Mouse (Mus musculus): ENCODE results near the gene C2cd3. TPM values are rescaled to one million over a fixed set of nuclear protein-coding genes. Genes with fewer than 3 reads are reported as not detected.
"Not testable (repeated sequence)": the region's sequence is repeated elsewhere in the genome, so short reads cannot be mapped to it uniquely, and the experiment has no call there.

Gene C2cd3
- polyA plus RNA-seq, 1 experiment from 2014 or later: 34.2 TPM

- H3K36me3 ChIP-seq (ENCODE audit: control insufficient read depth, insufficient read depth, low read length): no peaks in the 10 kb centered on the region
- 65% methylated on average over 15 of the region's 15 CpGs for WGBS
- ATAC-seq (ENCODE audit: insufficient number of reproducible peaks, insufficient read depth, low FRiP score, low read depth): peak; percentile 70; the same call in 1 of the 2 replicates
- H3K4me3 ChIP-seq (ENCODE audit: low read depth, low read length): no peak overlapping the region
- no peaks in the 10 kb centered on the region for H3K9me3 ChIP-seq (ENCODE audit: control insufficient read depth, low read depth, low read length)
- no peak overlapping the region for H3K27ac ChIP-seq (ENCODE audit: low read length)
- no peaks in the 10 kb centered on the region for H3K27me3 ChIP-seq (ENCODE audit: control insufficient read depth, insufficient read depth, low read length)
- H3K4me2 ChIP-seq (replicated peaks; ENCODE audit: low read depth, low read length): no peak overlapping the region
- H3K9ac ChIP-seq (replicated peaks; ENCODE audit: low read depth, low read length): no peak overlapping the region
- no peaks in the 10 kb centered on the region for H3K4me1 ChIP-seq (ENCODE audit: control insufficient read depth, insufficient read depth, low read length)
Measured at GRCm38 (mm10) chr7:100479823-100480164, 107.8 kb downstream of the C2cd3 start.

DNA sequence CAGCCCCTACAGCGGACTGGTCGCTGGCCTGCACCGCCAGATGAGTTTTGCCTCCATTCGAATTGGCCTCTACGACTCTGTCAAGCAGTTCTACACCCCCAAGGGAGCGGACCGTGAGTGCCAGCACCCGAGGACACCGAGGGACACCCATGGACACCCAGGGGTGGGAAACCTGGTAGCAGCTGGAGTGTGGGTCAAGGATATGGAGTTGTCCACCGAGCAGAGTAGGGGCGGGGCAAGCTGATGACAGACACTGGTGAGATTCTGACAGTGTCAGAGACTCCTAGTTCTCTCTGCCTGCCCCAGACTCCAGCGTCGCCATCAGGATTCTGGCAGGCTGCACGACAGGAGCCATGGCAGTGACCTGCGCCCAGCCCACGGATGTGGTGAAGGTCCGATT, 108.1 kb downstream of the C2cd3 start:
- no peak for ATAC-seq (ENCODE audit: insufficient number of reproducible peaks, insufficient read depth, low FRiP score, low read depth)
- Histone ChIP-seq H3K4me3 (ENCODE audit: low read depth, low read length) (no peak overlapping the region), H3K9ac (replicated peaks; ENCODE audit: low read depth, low read length) (no peak overlapping the region), H3K9me3 (ENCODE audit: control insufficient read depth, low read depth, low read length) (no peaks in the 10 kb centered on the region), H3K4me2 (replicated peaks; ENCODE audit: low read depth, low read length) (no peak overlapping the region), H3K36me3 (ENCODE audit: control insufficient read depth, insufficient read depth, low read length) (no peaks in the 10 kb centered on the region), H3K27me3 (ENCODE audit: control insufficient read depth, insufficient read depth, low read length) (no peaks in the 10 kb centered on the region), H3K4me1 (ENCODE audit: control insufficient read depth, insufficient read depth, low read length) (no peaks in the 10 kb centered on the region), H3K27ac (ENCODE audit: low read length) (no peak overlapping the region)
- 81% methylated on average over 17 of the region's 17 CpGs for WGBS

DNA sequence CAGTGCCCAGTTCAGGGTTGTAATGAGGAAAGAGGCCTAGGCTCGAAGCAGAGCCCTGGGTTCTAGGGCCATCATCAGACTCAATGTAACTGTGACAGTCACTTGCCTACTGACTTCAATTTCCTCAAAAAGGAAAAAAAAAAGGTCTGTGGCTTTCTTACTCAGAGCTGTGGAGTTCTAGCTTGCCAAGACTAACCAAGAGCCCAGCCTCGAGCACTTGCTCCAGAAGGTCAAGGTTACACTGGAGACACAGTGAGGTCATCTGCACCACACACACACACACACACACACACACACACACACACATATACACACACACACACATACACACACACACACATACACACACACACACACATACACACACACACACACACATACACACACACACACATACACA, 110.0 kb downstream of the C2cd3 start:
- H3K9ac ChIP-seq (replicated peaks; ENCODE audit: low read depth, low read length); ATAC-seq (ENCODE audit: insufficient number of reproducible peaks, insufficient read depth, low FRiP score, low read depth); H3K27me3 ChIP-seq (ENCODE audit: control insufficient read depth, insufficient read depth, low read length); H3K27ac ChIP-seq (ENCODE audit: low read length); H3K4me3 ChIP-seq (ENCODE audit: low read depth, low read length); H3K4me2 ChIP-seq (replicated peaks; ENCODE audit: low read depth, low read length); H3K9me3 ChIP-seq (ENCODE audit: control insufficient read depth, low read depth, low read length); H3K4me1 ChIP-seq (ENCODE audit: control insufficient read depth, insufficient read depth, low read length); H3K36me3 ChIP-seq (ENCODE audit: control insufficient read depth, insufficient read depth, low read length): not testable (repeated sequence)
- WGBS: 93% methylated on average over 2 of the region's 2 CpGs

- WGBS: 85% methylated on average over 5 of the region's 5 CpGs
- Histone ChIP-seq H3K4me3 (ENCODE audit: low read depth, low read length) (no peak overlapping the region), H3K4me2 (replicated peaks; ENCODE audit: low read depth, low read length) (no peak overlapping the region), H3K27me3 (ENCODE audit: control insufficient read depth, insufficient read depth, low read length) (no peaks in the 10 kb centered on the region), H3K9me3 (ENCODE audit: control insufficient read depth, low read depth, low read length) (no peaks in the 10 kb centered on the region), H3K9ac (replicated peaks; ENCODE audit: low read depth, low read length) (no peak overlapping the region), H3K36me3 (ENCODE audit: control insufficient read depth, insufficient read depth, low read length) (no peaks in the 10 kb centered on the region), H3K27ac (ENCODE audit: low read length) (no peak overlapping the region), H3K4me1 (ENCODE audit: control insufficient read depth, insufficient read depth, low read length) (no peaks in the 10 kb centered on the region)
- ATAC-seq (ENCODE audit: insufficient number of reproducible peaks, insufficient read depth, low FRiP score, low read depth): no peak
Measured at GRCm38 (mm10) chr7:100484493-100484892, 112.5 kb downstream of the C2cd3 start.

DNA sequence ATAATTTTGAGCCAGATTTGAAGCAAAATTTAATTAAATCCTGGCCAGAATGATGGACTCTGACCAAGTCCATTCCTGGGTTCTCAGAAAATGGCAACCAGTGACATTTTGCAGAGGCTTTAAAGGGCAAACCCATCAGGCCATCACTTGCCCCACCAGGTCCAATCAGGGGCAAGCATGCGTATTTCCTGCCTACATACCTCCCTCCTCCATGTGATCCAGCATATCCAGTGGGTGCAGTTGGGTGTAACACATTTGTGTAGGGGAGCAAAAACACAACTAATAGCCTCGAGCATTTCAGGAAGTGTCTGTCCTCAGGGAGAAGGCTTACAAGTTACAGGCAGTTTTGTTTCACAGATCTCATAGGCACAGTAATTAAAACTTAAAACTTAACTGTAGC, 115.3 kb downstream of the C2cd3 start:
- H3K27ac ChIP-seq (ENCODE audit: low read length): no peak overlapping the region
- no peaks in the 10 kb centered on the region for H3K9me3 ChIP-seq (ENCODE audit: control insufficient read depth, low read depth, low read length)
- no peaks in the 10 kb centered on the region for H3K36me3 ChIP-seq (ENCODE audit: control insufficient read depth, insufficient read depth, low read length)
- H3K27me3 ChIP-seq (ENCODE audit: control insufficient read depth, insufficient read depth, low read length): no peaks in the 10 kb centered on the region
- no peak overlapping the region for H3K9ac ChIP-seq (replicated peaks; ENCODE audit: low read depth, low read length)
- H3K4me1 ChIP-seq (ENCODE audit: control insufficient read depth, insufficient read depth, low read length): no peaks in the 10 kb centered on the region; the same call in 1 of the 2 replicates
- WGBS: 80% methylated on average over 2 of the region's 2 CpGs
- no peak overlapping the region for H3K4me2 ChIP-seq (replicated peaks; ENCODE audit: low read depth, low read length)
- H3K4me3 ChIP-seq (ENCODE audit: low read depth, low read length): no peak overlapping the region
- ATAC-seq (ENCODE audit: insufficient number of reproducible peaks, insufficient read depth, low FRiP score, low read depth): no peak

GRCm38 (mm10) chr7:100488474-100489048, 116.5 kb downstream of the C2cd3 start:
- Histone ChIP-seq H3K27ac (ENCODE audit: low read length) (peak overlapping the region; percentile 13; the same call in 1 of the 2 replicates), H3K4me1 (ENCODE audit: control insufficient read depth, insufficient read depth, low read length) (peaks cover 2% of the 10 kb centered on the region; the same call in 1 of the 2 replicates), H3K27me3 (ENCODE audit: control insufficient read depth, insufficient read depth, low read length) (no peaks in the 10 kb centered on the region), H3K4me3 (ENCODE audit: low read depth, low read length) (no peak overlapping the region), H3K36me3 (ENCODE audit: control insufficient read depth, insufficient read depth, low read length) (no peaks in the 10 kb centered on the region), H3K9ac (replicated peaks; ENCODE audit: low read depth, low read length) (no peak overlapping the region), H3K9me3 (ENCODE audit: control insufficient read depth, low read depth, low read length) (no peaks in the 10 kb centered on the region), H3K4me2 (replicated peaks; ENCODE audit: low read depth, low read length) (no peak overlapping the region; the same call in 1 of the 2 replicates)
- no peak for ATAC-seq (ENCODE audit: insufficient number of reproducible peaks, insufficient read depth, low FRiP score, low read depth)
- 20% methylated on average over 10 of the region's 10 CpGs for WGBS

GRCm38 (mm10) chr7:100492391-100493116, 120.5 kb downstream of the C2cd3 start:
- Histone ChIP-seq H3K27me3 (ENCODE audit: control insufficient read depth, insufficient read depth, low read length) (no peaks in the 10 kb centered on the region), H3K36me3 (ENCODE audit: control insufficient read depth, insufficient read depth, low read length) (peaks cover 9% of the 10 kb centered on the region; the same call in 1 of the 2 replicates), H3K4me3 (ENCODE audit: low read depth, low read length) (peak overlapping the region; percentile 52), H3K9ac (replicated peaks; ENCODE audit: low read depth, low read length) (peak overlapping the region; percentile 39), H3K4me2 (replicated peaks; ENCODE audit: low read depth, low read length) (peak overlapping the region; percentile 89), H3K9me3 (ENCODE audit: control insufficient read depth, low read depth, low read length) (no peaks in the 10 kb centered on the region), H3K4me1 (ENCODE audit: control insufficient read depth, insufficient read depth, low read length) (peaks cover 32% of the 10 kb centered on the region), H3K27ac (ENCODE audit: low read length) (peak overlapping the region; percentile 71)
- peak; percentile 50 for ATAC-seq (ENCODE audit: insufficient number of reproducible peaks, insufficient read depth, low FRiP score, low read depth)
- 3% methylated on average over 32 of the region's 36 CpGs for WGBS

DNA sequence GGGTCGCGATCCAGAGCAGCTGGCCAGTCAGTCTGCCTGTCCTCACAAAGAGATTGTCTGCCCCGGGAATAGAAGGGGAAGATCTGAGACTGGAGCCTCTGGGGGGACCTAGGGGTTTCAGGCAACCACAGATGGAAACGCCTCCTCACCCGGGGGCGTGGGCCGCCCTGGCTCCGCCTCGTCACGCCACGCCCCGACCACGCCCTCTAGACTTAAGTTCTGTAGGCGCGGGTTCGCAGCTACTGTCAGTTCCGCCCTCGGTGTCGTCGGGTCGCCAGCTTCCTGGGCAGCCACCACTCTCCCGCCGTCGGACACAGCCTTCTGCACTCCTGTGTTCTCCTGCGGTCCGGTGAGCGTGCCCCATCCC, 121.1 kb downstream of the C2cd3 start, which contains the start of gene Ucp2:
Gene Ucp2, plus strand, starts transcription at position 221 of the 367 bp plus-strand sequence.
- H3K9me3 ChIP-seq (ENCODE audit: control insufficient read depth, low read depth, low read length): no peaks in the 10 kb centered on the region
- peak within 1 kb of the TSS; percentile 39 for H3K9ac ChIP-seq (replicated peaks; ENCODE audit: low read depth, low read length)
- H3K4me2 ChIP-seq (replicated peaks; ENCODE audit: low read depth, low read length): peak within 1 kb of the TSS; percentile 89
- H3K4me3 ChIP-seq (ENCODE audit: low read depth, low read length): peak within 1 kb of the TSS; percentile 52
- peak within 1 kb of the TSS; percentile 71 for H3K27ac ChIP-seq (ENCODE audit: low read length)
- H3K27me3 ChIP-seq (ENCODE audit: control insufficient read depth, insufficient read depth, low read length): no peaks in the 10 kb centered on the region
- peaks cover 13% of the 10 kb centered on the region; the same call in 1 of the 2 replicates for H3K36me3 ChIP-seq (ENCODE audit: control insufficient read depth, insufficient read depth, low read length)
- H3K4me1 ChIP-seq (ENCODE audit: control insufficient read depth, insufficient read depth, low read length): peaks cover 32% of the 10 kb centered on the region
- WGBS: under 1% methylated on average over 27 of the region's 27 CpGs
- peak; percentile 74 for ATAC-seq (ENCODE audit: insufficient number of reproducible peaks, insufficient read depth, low FRiP score, low read depth)
